Mouse (Mus musculus) mouse trophoblast stem cell (cell line): ENCODE data around the gene Zfp653.
"Not testable (repeated sequence)": the region's sequence is repeated elsewhere in the genome, so short reads cannot be mapped to it uniquely, and the experiment has no call there.

Experiments
- in situ Hi-C, 2 experiments: fragments of 300-500 bp; cut with MseI, MboI; formaldehyde crosslinking; loops; 2 replicates in 1 of 2; 3 replicates in 1 of 2; pipeline ENCODE4 v1.15.1; 2025

Gene Zfp653

DNA sequence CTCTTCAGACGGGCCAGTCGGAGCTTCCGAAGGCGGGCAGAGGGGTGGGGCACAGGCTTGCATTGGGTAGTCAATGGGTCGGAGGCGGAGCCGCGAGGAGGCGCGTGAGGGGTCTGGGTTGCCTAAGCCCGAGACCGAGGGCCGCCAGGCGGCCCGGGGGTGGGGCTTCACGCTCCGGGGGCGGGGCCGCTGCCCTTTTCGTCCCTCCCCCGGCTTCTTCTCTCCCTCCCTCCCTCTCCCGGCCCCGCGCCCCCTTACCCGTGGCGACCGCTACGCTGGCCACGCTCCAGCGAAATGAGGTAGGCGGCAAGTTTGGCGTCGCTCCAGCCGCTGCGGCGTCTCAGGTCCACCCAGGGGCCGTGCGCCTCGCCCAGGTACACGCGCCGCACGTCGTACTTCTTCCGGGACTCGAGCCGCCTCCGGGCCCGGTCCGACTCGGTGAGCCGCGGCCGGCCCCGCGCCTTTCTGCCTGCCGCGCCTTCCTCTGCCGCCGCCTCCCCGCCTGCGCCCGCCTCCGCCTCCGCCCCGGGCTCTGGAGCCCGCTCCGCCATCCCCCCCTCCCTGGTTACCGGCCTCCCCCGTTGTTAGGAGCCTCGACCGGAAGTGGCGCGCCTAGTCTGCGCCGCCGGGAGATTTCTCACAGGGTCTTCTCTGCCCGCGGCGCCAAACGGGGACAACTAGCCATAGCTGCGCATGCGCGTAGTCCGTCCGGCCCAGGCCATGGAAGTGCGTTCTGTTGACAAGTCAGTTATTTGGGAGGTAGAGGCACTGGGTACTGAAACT, at the start of gene Zfp653, which contains the start of gene Gm49318:
Zfp653 (minus strand) TSS at position 586 of the 783 bp plus-strand sequence.
Gm49318 (minus strand) TSS at position 469 of the 783 bp plus-strand sequence.
- in situ Hi-C loops: no loop called here

GRCm38 (mm10) chr9:22119543-22119942, 48.4 kb upstream of the Zfp653 start:
- in situ Hi-C loops: no loop called here

DNA sequence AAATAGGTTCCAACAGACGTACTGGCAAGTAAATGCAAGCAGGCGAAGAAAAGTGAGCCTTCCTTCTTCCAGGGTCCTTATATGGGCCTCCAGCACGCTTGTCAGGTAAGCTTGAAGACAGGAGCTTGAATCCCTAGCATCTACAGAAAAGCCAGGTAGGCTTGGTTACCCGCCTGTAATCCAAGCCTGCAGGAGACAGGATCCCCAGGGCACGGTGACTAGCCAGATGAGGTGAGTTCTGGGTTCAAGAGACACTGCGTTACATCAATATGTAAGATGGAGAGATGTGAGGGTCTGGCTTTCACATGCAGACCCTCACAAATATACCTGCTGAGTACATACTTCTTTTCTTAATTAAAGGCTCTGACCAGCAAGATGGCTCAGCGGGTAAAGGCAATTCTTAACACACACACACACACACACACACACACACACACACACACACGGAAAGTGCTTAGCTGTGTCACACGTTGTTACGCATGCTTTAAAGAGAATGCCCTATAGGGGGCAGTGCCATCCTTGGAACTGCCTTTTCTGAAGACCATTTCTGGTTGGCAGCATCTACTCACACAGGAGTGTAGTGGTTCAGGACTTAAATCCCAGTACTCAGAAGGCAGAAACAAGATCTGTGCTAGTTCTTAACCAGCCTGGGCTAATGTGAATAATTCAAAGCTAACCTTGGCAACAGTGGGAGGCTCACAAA, 46.7 kb upstream of the Zfp653 start:
- in situ Hi-C loops: no loop called here

GRCm38 (mm10) chr9:22116740-22117426, 45.7 kb upstream of the Zfp653 start, which contains the start of gene Elof1:
TSS of gene Elof1 (minus strand) at chr9:22117172.
- in situ Hi-C loops: no loop called here

GRCm38 (mm10) chr9:22116086-22116485, 44.9 kb upstream of the Zfp653 start:
- in situ Hi-C loops: no loop called here

GRCm38 (mm10) chr9:22115635-22116034, 44.5 kb upstream of the Zfp653 start:
- in situ Hi-C loops: no loop called here

- in situ Hi-C loops: no loop called here
Observed at GRCm38 (mm10) chr9:22108194-22108593, 37.0 kb upstream of the Zfp653 start.

DNA sequence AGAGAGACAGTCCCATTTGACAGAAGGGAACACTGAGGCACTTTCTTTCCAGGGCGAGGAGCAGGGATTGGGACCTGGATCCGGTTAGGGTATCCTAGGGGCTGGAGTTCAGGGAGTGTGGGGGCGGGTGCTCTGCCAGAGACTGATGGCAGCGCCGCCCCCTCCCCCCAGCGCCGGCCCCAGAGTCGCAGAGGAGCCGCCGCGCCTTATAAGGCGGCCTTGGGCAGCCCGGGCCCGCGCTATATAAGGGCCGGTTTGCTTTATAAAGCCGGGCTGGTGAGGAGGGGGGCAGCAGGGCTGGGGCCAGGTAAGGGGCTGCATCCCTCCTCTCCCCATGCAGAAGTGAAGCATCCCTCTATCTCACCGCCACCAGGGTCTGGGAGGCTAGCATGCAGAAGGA, 28.7 kb upstream of the Zfp653 start:
- in situ Hi-C loops: no loop called here

GRCm38 (mm10) chr9:22098993-22099696, 28.0 kb upstream of the Zfp653 start, which contains the start of gene Cnn1:
TSS of gene Cnn1 (plus strand) at chr9:22099216.
- in situ Hi-C loops: no loop called here

- in situ Hi-C loops: no loop called here
Observed at GRCm38 (mm10) chr9:22095854-22096307, 24.7 kb upstream of the Zfp653 start.

DNA sequence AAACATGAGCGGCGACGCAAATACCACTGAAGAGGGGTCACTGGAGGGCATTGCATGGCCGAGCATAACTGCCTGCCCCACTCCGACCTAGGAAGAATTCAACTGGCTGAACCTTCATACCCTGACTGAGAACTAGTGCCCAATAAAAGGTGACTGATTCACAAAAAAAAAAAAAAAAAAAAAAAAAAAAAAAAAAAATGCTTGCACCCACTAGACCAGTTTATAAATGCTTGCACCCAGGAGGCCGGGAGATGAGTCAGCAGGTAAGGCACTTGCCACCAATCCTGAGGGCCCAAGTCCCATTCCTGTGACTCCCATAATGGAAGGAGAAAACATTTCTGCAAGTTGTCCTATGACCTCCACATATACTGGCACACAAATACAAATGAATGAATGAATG, 21.6 kb upstream of the Zfp653 start:
- in situ Hi-C loops: no loop called here

GRCm38 (mm10) chr9:22089986-22090385, 18.8 kb upstream of the Zfp653 start:
- in situ Hi-C loops: no loop called here

- in situ Hi-C loops: no loop called here
Observed at GRCm38 (mm10) chr9:22089281-22089680, 18.1 kb upstream of the Zfp653 start.

DNA sequence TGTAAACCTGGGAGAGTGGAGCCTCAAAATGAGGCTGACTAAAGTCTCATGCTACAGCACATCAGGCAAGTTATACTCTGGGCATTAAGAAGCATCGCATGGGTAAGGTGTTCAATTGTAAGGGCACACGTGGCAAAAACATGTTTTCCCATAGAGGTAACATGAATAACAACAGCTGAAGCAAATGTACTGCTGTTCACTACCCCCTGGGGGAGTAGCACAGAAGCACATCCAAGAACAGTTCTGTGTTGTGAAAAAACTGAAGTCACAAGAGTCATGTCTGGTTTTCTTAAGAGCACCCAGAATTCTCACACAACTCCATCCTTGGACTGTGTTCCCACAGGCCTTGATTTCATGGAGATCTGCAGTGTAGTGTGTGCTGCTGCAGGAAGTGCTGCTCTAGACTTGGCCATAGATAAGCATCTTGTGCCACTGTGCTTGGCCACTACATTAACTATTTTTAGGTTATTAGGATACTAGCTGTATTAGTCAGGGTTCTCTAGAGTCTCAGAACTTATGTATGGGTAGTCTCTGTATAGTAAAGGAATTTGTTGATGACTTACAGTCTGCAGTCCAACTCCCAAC, 15.9 kb upstream of the Zfp653 start:
- in situ Hi-C loops: no loop called here

GRCm38 (mm10) chr9:22086012-22086411, 14.8 kb upstream of the Zfp653 start:
- in situ Hi-C loops: no loop called here

DNA sequence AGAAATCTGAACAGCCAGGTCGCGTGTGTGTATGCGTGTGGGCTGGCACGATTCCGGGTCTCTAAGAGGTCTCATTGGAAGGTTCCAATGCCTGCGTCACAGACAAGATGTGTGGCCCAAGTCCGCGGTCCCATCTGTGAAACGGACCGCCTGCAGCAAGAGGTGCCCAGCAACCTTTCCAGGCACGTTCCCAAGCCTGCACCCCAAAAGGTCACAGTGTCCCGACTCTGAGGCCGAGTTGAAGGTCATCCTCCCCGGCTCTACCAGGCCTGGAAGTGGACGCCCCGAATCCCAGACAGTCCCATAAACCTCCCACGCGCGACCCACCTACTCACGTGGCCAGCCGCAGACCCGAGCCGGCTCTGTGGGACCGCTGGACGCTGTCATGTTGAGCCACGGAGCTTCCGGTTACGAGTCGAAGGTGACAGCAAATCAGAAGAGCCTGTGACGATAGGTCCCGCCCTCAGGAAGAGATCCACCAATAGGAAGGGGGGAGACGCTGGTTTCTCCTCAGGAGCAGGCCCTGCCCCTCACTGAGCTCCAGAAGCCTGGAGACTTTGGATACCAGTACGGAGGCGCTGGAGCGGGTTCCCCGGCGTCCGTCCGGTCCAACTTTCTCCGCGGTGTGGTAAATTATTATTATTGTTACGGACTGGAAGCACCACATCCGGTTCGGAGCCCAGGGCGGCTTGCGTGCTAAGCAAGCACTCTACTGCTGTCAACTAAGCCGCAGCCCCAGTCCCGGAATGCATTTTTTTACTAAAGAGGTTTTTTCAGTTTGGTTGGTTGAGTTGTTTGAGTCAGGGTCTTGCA, 14.1 kb upstream of the Zfp653 start, which contains the start of gene Ecsit:
Ecsit (minus strand) TSS at position 417 of the 813 bp plus-strand sequence.
- in situ Hi-C loops: no loop called here

DNA sequence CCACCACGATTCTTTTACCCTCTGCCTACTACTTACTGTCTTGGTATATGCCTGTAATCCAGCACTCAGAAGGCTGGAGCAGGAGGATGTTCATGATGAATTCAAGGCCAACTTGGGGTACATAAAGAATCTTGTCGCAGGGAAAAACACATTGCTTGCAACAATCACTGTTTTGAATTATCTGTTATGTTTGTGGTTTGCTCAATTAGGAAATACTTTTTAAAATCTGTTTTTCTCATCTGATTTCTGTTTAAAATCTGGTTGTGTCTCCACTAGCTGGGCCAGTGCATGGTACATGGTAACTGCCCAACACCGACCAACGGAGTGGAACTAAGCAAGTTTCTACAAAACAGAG, 13.5 kb upstream of the Zfp653 start:
- in situ Hi-C loops: no loop called here

GRCm38 (mm10) chr9:22076223-22076622, 5.0 kb upstream of the Zfp653 start:
- in situ Hi-C loops: no loop called here

- in situ Hi-C loops: not testable (repeated sequence)
Observed at GRCm38 (mm10) chr9:22075778-22076177, 4.6 kb upstream of the Zfp653 start.

- in situ Hi-C loops: no loop called here
Observed at GRCm38 (mm10) chr9:22072276-22072675, 1.1 kb upstream of the Zfp653 start.
